Mouse (Mus musculus): ENCODE measurements around the gene Samd8. TPM values are rescaled to one million over a fixed set of nuclear protein-coding genes. Genes with fewer than 3 reads are reported as not detected.
A peak's percentile ranks its signal among the peaks of the same experiment; 100 is the strongest.

The Samd8 gene
- total RNA-seq, 2 experiments from 2014 or later, result 26.1 to 28.5 TPM

GRCm38 (mm10) chr14:21820880-21821505, 70.7 kb downstream of the Samd8 start:
- intact Hi-C loops (cut with DNase I), result no loop called here
- no peak for DNase-seq (ENCODE audit: low spot score)

- intact Hi-C loops (cut with DNase I), result no loop called here
- no peak for DNase-seq (ENCODE audit: low spot score)
Observed at GRCm38 (mm10) chr14:21822307-21822706, 72.0 kb downstream of the Samd8 start.

DNA sequence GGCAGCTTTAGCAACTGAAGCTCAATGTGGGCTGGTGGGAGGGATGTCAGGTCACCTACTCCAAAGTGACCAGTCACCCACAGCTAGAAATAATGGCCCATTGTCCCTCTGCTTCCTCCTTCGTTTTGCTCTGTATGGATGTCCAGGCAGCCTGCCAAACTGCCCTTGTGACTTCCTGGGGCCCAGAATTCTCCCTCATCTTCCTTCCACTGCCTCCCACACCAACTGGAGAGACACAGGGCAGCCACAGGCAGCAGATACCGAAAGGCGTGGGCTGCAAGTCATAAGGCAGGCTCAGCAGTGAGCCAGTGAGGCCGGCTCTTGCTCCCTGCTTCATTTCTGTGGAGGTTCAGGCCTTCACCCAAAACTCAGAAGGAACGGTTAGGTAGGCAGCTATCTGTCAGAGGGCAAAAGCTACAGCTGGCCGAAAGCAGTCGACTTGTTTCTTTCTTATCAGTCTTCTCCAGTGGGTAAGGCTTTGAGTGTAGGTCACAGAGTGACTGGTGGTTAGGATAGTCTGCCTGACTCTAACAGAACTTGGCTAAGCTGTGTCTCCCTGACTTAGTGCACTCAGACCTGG, 72.6 kb downstream of the Samd8 start:
- peak; percentile 82 for DNase-seq (ENCODE audit: low spot score)
- intact Hi-C loops (cut with DNase I), result no loop called here

- intact Hi-C loops (cut with DNase I), result no loop called here
Observed at GRCm38 (mm10) chr14:21823897-21824296, 73.6 kb downstream of the Samd8 start.

DNA sequence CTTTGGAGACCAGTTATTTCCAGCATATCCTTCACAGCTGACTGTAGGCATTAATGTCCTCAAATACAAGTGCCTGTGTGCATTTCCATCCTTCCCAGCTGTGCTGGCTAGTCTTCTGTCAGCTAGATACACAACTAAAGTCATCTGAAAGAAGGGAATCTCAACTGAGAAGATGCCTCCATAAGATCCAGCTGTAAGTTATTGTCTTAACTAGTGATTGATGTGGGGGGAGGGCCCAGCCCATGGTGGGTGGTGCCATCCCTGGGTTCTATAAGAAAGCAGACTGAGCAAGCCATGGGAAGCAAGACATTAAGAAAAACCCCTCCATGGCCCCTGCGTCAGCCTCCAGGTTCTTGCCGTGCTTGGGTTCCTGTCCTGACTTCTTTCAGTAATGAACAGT, 74.6 kb downstream of the Samd8 start, which contains the start of gene Vdac2:
Vdac2 (plus strand) TSS at position 301 of the 400 bp plus-strand sequence.
- intact Hi-C loops (cut with DNase I), result no loop called here
- no peak for DNase-seq (ENCODE audit: low spot score)

More at GRCm38 (mm10) chr14:21823897-21824296, 73.6 kb downstream of the Samd8 start:
- DNase-seq (ENCODE audit: low spot score), result no peak

DNA sequence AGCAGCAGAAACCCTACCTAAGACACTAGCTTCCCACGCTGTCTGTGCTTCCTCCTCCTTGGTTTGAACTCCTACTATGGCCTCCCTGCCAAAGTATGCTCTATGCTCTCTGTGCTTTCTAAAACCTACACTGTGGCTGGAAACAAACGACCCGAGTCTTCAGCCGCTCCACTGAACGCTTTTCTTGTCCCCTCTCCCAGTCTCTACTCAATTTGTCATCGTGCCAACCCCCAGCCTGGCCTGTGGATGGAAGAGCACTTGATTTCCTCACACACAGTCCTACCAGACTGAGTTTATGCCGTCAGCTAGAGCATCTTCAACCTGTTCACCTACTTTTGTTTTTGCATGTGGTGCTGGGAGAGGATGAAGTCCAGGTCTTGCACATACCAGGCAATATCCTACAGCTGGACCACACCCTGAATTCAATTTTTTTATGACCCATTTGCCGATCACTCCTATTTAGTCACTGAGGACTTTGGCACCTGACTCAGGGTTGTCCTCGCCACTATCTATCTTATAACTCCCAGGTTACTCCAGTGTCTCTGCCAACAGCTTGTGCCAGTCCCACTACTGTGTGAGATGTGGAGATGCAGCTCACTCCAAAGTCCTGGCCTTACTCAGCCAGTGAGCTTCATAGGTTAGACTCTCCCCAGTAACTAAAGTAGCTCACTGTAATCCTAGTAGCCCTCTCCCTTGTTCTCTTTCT, 75.6 kb downstream of the Samd8 start:
- DNase-seq (ENCODE audit: low spot score), result no peak
- intact Hi-C loops (cut with DNase I), result no loop called here

DNA sequence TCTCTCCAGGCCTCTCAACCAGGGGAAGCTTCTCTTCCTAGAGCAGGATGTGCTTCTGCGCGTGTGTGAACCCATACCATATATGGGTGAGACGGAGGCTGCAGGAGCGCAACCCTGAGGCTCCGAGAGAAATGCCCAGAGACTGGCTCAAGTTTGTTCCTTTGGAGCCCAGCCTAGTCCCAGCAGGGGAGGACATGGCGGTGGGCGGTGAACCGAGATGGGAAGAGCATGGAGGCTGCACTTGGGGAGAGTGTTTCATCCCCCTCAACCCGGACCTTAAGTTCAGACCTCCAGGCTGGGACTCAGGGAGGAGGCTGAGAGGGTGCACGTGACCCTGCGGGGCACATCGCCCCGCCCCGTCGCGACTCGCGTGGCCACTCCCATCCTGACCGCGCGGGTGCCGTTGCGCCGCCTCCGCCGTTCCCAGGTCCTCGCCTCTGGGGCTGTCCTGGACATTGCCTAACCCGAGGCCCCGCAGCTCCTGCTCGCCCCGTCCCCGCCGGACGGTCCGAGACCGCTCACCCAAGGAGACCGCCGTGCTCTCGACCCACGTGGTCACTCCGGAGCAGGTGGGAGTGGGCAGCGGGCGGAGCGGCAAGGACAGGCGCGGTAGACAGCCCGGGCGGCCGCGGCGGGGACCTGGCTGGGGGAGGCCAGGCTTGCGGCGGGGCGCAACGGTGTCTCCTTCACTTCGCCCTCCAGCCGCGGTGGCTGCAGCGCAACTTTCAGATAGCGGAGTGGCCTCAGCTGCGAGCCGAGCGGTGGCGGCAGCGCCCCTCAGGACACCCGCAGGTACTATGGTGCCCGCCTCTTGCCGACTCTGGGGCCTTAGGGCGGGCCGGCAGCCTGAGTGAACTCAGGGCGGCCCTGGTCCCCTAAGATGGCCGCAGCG, 80.8 kb downstream of the Samd8 start:
- intact Hi-C loops (cut with DNase I), result no loop called here
- DNase-seq (ENCODE audit: low spot score), result peak; percentile 94

GRCm38 (mm10) chr14:21831830-21832403, 81.6 kb downstream of the Samd8 start:
- intact Hi-C loops (cut with DNase I), result loop anchor here (2.0 kb wide), 1 partner anchor 17 kb away; the partner anchor contains the start of gene Comtd1
- no peak for DNase-seq (ENCODE audit: low spot score)

GRCm38 (mm10) chr14:21838336-21839017, 88.1 kb downstream of the Samd8 start:
- intact Hi-C loops (cut with DNase I), result no loop called here

DNA sequence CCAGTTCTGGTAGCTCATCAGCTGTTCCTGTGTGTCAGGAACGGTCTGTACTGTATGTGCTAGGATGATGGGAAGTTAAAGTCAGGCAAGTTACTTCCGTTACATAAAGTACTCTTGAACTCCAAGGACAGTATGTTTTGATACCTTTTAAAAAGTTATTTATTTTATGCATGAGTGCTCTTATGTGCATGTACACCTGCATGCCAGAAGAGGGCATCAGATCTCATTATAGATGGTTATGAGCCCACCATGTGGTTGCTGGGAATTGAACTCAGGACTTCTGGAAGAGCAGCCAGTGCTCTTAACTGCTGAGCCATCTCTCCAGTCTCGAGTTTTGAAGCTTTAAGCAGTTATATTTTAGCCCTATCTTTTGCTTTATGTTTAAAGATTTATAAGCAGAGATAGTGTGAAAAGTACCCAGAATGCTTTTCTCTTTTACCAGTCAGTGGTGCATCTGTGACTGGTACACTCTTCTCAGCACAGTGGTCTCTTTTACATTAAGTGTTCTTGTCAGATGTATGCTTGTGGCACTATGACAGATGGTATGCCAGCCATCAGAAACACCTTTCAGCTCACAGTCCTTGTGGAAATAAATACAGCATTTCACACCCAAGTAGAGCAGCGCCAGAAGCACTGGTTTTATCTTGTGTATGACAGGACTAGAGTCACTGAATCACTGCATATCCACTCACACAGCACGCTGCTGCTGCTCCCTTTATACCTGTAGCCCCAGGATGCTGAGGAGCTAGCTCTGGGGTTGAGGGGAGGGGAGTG, 91.7 kb downstream of the Samd8 start:
- intact Hi-C loops (cut with DNase I), result loop anchor here (10.0 kb wide), 1 partner anchor 337 kb away; no protein-coding TSS in a partner anchor
- no peak for DNase-seq (ENCODE audit: low spot score)

More at GRCm38 (mm10) chr14:21838336-21839017, 88.1 kb downstream of the Samd8 start:
- no peak for DNase-seq (ENCODE audit: low spot score)

- no peak for DNase-seq (ENCODE audit: low spot score)
- intact Hi-C loops (cut with DNase I), result loop anchor here (10.0 kb wide), 1 partner anchor 338 kb away; no protein-coding TSS in a partner anchor
Observed at GRCm38 (mm10) chr14:21843263-21843662, 92.9 kb downstream of the Samd8 start.

DNA sequence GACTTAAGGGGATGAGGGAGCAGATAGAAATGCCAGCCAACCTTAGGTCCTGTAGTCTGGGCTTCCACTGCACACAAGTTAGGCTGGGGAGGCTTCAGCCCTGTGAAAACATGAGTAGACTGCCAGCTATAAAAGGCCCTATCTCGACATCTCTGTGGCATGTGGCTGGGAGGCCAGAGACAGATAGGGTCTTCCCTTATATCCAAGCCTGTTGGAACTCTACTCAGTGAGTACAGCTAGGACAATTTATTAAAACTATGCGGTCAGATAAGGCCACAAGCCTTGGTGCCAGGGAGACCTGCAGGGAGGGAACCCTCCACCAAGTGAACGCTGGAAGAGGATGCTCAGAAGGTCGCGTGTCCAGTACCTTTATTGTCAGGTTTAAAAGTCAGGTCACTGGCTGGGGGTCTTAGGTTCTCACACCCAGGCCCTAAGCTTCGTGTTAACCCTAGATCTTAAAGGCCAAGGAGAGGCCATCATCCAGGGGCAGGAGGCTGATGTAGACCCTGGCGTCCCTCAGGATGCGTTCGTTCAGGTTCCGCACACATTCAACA, 96.6 kb downstream of the Samd8 start:
- no peak for DNase-seq (ENCODE audit: low spot score)
- intact Hi-C loops (cut with DNase I), result loop anchor here (10.0 kb wide), 1 partner anchor 342 kb away; no protein-coding TSS in a partner anchor

DNA sequence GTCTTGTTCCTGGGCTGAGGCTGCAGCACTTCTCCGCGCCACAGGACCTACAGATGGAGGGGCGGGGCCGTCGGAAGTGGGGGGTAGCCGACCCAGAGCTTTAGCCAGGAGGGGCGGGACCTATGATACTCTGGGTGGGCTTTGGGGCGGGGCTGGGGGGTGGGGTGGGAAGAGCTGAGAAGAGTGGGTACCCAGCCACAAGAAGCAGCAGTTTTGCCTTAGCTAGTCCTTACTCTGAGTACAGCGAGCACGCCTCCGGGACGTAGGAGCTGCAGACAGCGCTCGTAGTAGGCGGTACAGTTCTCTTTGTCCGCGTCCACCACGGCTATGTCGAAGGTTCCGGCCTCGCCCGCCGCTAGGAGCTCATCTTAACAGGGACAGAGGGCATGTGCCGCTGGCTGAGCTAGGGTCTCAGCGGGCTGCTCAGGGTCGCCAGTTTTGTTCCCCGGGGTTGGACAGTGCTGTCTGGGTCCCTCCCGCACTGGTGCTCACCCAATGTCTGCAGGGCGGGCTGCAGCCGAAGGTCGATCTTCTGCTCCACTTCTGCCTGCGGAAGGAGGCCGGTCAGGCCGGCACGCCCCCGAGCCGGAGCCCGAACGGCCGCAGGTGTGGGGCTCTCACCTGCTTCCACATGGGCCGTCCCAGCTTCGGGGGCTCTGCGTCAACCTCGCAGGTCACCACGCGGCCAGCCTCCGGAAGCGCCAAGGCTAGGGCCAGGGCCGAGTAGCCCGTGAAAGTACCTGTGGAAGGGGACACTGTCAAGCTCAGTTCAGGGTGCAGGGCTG, 97.2 kb downstream of the Samd8 start:
- intact Hi-C loops (cut with DNase I), result loop anchor here (2.0 to 10.0 kb wide), 3 partner anchors 15 to 343 kb away; partner anchors contain the start of genes Dusp13 and Samd8
- DNase-seq (ENCODE audit: low spot score), result no peak
